Mouse (Mus musculus): ENCODE measurements at regions not wholly inside any gene's neighbourhood (a gene's known extent, or its start where the extent isn't known, plus 50 kb on each side); places are given as distances from the start of the nearest gene placed in this dataset.
"Not testable (repeated sequence)": the region's sequence is repeated elsewhere in the genome, so short reads cannot be mapped to it uniquely, and the experiment has no call there.

DNA sequence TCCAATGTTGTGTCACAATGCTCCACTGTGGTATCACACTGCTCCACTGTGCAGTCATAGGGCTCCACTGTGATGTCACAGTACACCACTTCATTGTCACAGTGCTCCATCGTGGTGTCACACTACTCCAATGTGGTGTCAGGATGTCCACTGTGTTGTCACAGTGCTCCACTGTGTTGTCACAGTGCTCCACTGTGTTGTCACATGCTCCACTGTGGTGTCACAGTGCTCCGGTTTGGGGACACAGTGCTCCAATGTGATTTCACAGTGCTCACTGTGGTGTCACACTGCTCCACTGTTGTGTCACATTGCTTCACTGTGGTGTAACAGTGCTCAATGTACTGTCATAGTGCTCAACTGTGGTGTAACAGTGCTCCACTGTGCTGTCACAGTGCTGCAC, 108.1 kb upstream of the Scaf8 start:
- no peak for ATAC-seq (ENCODE audit: insufficient number of reproducible peaks, insufficient read depth, low FRiP score, low TSS enrichment)
- H3K9ac ChIP-seq = no peak overlapping the region
- H3K4me1 ChIP-seq = no peaks in the 10 kb centered on the region
- H3K36me3 ChIP-seq = no peaks in the 10 kb centered on the region
- peaks cover 71% of the 10 kb centered on the region for H3K9me3 ChIP-seq
- H3K27ac ChIP-seq = no peak overlapping the region
- no peak overlapping the region for H3K4me3 ChIP-seq
- 73% methylated on average over 2 of the region's 2 CpGs for WGBS
- no peaks in the 10 kb centered on the region for H3K27me3 ChIP-seq
- H3K4me2 ChIP-seq (replicated peaks) = no peak overlapping the region

DNA sequence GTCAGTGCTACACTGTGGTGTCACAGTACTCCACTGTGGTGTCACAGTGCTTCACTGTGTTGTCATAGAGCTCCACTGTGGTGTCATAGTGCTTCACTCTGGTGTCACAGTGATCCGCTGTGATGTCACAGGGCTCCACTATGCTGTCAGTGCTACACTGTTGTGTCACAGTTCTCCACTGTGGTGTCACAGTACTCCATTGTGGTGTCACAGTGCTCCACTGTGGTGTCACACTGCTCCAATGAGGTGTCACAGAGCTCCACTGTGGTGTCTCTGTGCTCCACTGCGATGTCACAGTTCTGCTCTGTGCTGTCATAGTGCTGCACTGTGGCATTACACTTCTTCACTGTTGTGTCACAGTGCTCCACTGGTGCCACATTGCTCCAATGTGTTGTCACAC, 107.5 kb upstream of the Scaf8 start:
- Histone ChIP-seq H3K36me3 (no peaks in the 10 kb centered on the region), H3K9ac (no peak overlapping the region), H3K4me3 (no peak overlapping the region), H3K4me1 (no peaks in the 10 kb centered on the region), H3K4me2 (replicated peaks) (no peak overlapping the region), H3K27me3 (no peaks in the 10 kb centered on the region), H3K9me3 (peaks cover 77% of the 10 kb centered on the region), H3K27ac (no peak overlapping the region)
- WGBS = 58% methylated on average over 2 of the region's 2 CpGs
- 0 out of 2 replicates have a peak, but pooled peaks have one; percentile 13 for ATAC-seq (ENCODE audit: insufficient number of reproducible peaks, insufficient read depth, low FRiP score, low TSS enrichment)

DNA sequence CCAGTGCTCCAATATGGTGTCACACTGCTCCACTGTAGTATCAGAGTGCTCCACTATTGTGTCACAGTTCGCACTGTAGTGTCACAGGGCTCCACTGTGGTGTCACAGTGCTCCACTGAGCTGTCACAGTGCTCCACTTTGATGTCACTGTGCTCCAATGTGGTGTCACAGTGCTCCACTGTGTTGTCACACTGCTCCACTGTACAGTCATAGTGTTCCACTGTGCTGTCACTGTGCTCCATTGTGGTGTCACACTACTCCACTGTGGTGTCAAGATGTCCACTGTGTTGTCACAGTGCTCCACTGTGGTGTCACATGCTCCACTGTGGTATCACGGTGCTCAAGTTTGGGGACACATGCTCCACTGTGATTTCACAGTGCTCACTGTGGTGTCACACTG, 104.8 kb upstream of the Scaf8 start:
- H3K9me3 ChIP-seq = peaks cover 92% of the 10 kb centered on the region
- no peaks in the 10 kb centered on the region for H3K36me3 ChIP-seq
- H3K4me1 ChIP-seq = no peaks in the 10 kb centered on the region
- WGBS = 46% methylated on average over 2 of the region's 2 CpGs
- no peak overlapping the region for H3K4me2 ChIP-seq (replicated peaks)
- no peaks in the 10 kb centered on the region for H3K27me3 ChIP-seq
- ATAC-seq (ENCODE audit: insufficient number of reproducible peaks, insufficient read depth, low FRiP score, low TSS enrichment) = no peak
- H3K9ac ChIP-seq = no peak overlapping the region
- no peak overlapping the region for H3K27ac ChIP-seq
- no peak overlapping the region for H3K4me3 ChIP-seq

DNA sequence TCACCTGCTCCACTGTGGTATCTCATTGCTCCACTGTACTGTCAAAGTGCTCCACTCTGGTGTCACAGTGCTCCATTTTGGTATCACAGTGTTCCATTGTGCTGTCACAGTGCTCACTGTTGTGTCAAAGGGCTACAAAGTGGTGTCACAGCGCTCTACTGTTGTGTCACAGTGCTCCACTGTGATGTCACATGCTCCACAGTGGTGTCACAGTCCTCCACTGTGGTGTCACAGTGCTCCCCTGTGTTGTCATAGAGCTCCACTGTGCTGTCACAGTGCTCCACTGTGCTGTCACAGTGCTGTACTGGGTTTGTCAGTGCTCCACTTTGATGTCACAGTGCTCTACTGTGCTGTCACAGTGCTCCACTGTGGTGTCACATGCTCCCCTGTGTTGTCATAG, 102.7 kb upstream of the Scaf8 start:
- no peak overlapping the region for H3K4me2 ChIP-seq (replicated peaks)
- H3K9me3 ChIP-seq = peaks cover 97% of the 10 kb centered on the region
- 50% methylated on average over 1 of the region's 1 CpGs for WGBS
- ATAC-seq (ENCODE audit: insufficient number of reproducible peaks, insufficient read depth, low FRiP score, low TSS enrichment) = no peak
- H3K4me1 ChIP-seq = no peaks in the 10 kb centered on the region
- no peaks in the 10 kb centered on the region for H3K27me3 ChIP-seq
- H3K36me3 ChIP-seq = no peaks in the 10 kb centered on the region
- H3K4me3 ChIP-seq = no peak overlapping the region
- H3K27ac ChIP-seq = no peak overlapping the region
- H3K9ac ChIP-seq = no peak overlapping the region

DNA sequence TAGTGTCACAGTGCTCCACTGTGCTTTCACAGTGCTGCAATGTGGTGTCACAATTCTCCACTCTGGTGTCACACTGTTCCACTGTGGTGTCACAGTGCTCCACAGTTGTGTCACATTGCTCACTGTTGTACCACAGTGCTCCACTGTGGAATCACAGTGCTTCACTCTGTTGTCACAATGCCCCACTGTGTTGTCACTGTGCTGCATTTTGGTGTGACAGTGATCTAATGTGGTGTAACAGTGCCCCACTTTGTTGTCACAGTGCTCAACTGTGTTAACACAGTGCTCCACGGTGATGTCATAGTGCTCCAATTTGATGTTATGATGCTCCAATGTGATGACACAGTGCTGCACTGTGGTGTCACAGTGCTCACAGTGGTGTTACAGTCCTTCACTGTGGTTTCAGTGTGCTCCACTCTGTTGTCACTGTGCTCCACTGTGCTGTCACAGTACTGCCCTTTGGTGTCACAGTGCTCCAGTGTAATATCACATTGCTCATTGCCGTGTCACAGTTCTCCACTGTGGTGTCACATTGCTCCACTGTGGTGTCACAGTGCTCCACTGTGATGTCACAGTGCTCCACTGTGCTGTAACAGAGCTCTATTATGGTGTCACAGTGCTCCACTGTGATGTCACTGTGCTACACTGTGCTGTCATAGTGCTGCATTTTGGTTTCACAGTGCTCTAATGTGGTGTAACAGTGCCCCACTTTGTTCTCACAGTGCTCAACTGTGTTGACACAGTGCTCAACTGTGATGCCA, 95.0 kb upstream of the Scaf8 start:
- no peaks in the 10 kb centered on the region for H3K4me1 ChIP-seq
- H3K9ac ChIP-seq = no peak overlapping the region
- H3K4me3 ChIP-seq = no peak overlapping the region
- H3K36me3 ChIP-seq = no peaks in the 10 kb centered on the region
- no peak overlapping the region for H3K4me2 ChIP-seq (replicated peaks)
- 80% methylated on average over 2 of the region's 2 CpGs for WGBS
- 0 out of 2 replicates have a peak, but pooled peaks have one; percentile 62 for ATAC-seq (ENCODE audit: insufficient number of reproducible peaks, insufficient read depth, low FRiP score, low TSS enrichment)
- H3K9me3 ChIP-seq = peaks cover 84% of the 10 kb centered on the region
- no peaks in the 10 kb centered on the region for H3K27me3 ChIP-seq
- H3K27ac ChIP-seq = no peak overlapping the region

DNA sequence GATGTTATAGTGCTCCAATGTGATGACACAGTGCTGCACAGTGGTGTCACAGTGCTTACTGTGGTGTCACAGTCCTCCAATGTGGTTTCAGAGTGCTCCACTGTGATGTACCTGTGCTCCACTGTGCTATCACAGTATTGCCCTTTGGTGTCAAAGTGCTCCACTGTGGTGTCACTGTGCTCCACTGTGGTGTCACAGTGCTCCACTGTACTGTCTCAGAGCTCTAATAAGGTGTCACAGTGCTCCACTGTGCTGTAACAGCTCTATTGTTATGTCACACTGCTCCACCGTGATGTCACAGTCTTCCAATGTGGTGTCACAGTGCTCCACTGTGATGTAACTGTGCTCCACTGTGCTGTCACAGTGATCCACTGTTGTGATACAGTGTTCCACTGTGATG, 94.4 kb upstream of the Scaf8 start:
- Histone ChIP-seq H3K4me2 (replicated peaks) (no peak overlapping the region), H3K9me3 (peaks cover 83% of the 10 kb centered on the region), H3K4me3 (no peak overlapping the region), H3K4me1 (no peaks in the 10 kb centered on the region), H3K27ac (no peak overlapping the region), H3K27me3 (no peaks in the 10 kb centered on the region), H3K36me3 (no peaks in the 10 kb centered on the region), H3K9ac (no peak overlapping the region)
- peak; percentile 57; the same call in 1 of the 2 replicates for ATAC-seq (ENCODE audit: insufficient number of reproducible peaks, insufficient read depth, low FRiP score, low TSS enrichment)
- 81% methylated on average over 1 of the region's 1 CpGs for WGBS

DNA sequence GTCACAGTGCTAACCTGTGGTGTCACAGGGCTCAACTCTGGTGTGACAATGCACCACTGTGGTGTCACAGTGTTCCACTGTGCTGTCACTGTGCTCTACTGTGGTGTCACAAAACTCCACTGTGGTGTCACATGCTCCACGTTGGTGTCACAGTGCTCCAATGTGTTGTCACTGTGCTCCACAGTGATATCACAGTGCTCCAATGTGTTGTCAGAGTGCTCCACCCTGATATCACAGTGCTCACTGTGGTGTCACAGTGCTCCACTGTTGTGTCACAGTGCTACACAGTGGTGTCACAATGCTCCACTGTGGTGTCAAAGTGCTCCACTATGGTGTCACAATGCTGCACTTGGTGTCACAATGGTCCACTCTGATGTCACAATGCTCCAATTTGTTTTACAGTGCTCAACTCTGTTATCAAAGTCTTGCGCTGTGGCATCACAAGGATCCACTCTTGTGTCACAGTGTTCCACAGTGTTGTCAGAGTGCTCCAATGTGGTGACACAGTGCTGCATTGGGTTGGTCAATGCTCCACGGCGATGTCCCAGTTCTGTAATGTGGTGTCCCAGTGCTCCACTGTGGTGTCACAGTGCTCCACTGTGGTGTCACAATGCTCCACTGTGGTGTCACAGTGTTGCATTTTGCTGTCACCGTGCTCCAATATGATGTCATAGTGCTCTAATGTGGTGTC, 92.4 kb upstream of the Scaf8 start:
- 87% methylated on average over 5 of the region's 5 CpGs for WGBS

DNA sequence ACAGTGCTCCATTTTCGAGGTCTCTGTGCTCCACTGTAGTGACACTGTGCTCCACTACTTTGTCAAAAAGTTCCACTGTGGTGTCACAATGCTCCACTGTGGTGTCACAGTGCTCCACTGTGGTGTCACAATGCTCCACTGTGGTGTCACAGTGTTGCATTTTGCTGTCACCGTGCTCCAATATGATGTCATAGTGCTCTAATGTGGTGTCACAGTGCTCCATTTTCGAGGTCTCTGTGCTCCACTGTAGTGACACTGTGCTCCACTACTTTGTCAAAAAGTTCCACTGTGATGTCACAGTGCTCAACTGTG, 91.9 kb upstream of the Scaf8 start:
- H3K4me3 ChIP-seq; H3K27ac ChIP-seq; H3K4me1 ChIP-seq; H3K27me3 ChIP-seq; H3K36me3 ChIP-seq; H3K9ac ChIP-seq; H3K4me2 ChIP-seq (replicated peaks): not testable (repeated sequence)
- peaks cover 73% of the 10 kb centered on the region for H3K9me3 ChIP-seq
- ATAC-seq (ENCODE audit: insufficient number of reproducible peaks, insufficient read depth, low FRiP score, low TSS enrichment) = 0 out of 2 replicates have a peak, but pooled peaks have one; percentile 50
- WGBS = 54% methylated on average over 3 of the region's 3 CpGs

More for the DNA sequence above, 92.4 kb upstream of the Scaf8 start:
- H3K27me3 ChIP-seq = no peaks in the 10 kb centered on the region
- no peak overlapping the region for H3K4me3 ChIP-seq
- H3K4me1 ChIP-seq = no peaks in the 10 kb centered on the region
- peaks cover 73% of the 10 kb centered on the region for H3K9me3 ChIP-seq
- no peak overlapping the region for H3K4me2 ChIP-seq (replicated peaks)
- H3K36me3 ChIP-seq = no peaks in the 10 kb centered on the region
- ATAC-seq (ENCODE audit: insufficient number of reproducible peaks, insufficient read depth, low FRiP score, low TSS enrichment) = 0 out of 2 replicates have a peak, but pooled peaks have one; percentile 50
- no peak overlapping the region for H3K9ac ChIP-seq
- H3K27ac ChIP-seq = no peak overlapping the region

DNA sequence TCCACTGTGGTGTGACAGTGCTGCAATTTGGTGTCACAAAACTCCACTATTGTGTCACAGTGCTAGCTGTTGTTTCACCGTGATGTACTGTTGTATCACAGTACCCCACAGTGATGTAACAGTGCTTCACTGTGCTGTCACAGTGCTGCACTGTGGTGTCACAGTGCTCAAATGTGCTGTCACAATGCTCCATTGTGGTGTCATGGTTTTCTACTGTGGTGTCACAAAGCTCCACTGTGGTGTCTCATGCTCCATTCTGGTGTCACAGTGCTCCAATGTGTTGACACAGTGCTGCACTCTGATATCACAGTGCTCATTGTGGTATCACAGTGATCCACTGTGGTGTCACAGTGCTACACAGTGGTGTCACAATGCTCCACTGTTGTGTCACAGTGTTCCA, 91.3 kb upstream of the Scaf8 start:
- H3K36me3 ChIP-seq = no peaks in the 10 kb centered on the region
- no peak overlapping the region for H3K27ac ChIP-seq
- no peak overlapping the region for H3K4me2 ChIP-seq (replicated peaks)
- 88% methylated on average over 1 of the region's 1 CpGs for WGBS
- H3K9ac ChIP-seq = no peak overlapping the region
- H3K4me3 ChIP-seq = no peak overlapping the region
- ATAC-seq (ENCODE audit: insufficient number of reproducible peaks, insufficient read depth, low FRiP score, low TSS enrichment) = no peak
- no peaks in the 10 kb centered on the region for H3K27me3 ChIP-seq
- H3K9me3 ChIP-seq = peaks cover 73% of the 10 kb centered on the region
- no peaks in the 10 kb centered on the region for H3K4me1 ChIP-seq

DNA sequence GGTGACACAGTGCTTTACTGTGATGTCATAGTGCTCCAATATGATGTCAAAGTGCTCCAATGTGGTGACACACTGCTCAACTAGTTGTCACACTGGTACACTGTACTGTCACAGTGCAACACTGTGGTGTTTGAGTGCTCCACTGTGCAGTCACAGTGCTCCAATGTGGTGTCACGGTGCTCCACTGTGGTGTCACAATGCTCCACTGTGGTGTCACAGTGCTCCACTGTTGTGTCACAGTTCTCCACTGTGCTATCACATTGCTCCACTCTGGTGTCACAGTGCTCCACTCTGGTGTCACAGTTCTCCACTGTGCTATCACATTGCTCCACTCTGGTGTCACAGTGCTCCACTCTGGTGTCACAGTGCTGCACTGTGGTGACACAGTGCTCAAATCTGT, 87.9 kb upstream of the Scaf8 start:
- not testable (repeated sequence) for H3K4me1 ChIP-seq; ATAC-seq (ENCODE audit: insufficient number of reproducible peaks, insufficient read depth, low FRiP score, low TSS enrichment); H3K27ac ChIP-seq; H3K27me3 ChIP-seq; H3K36me3 ChIP-seq; H3K4me2 ChIP-seq (replicated peaks); H3K9ac ChIP-seq; H3K4me3 ChIP-seq
- H3K9me3 ChIP-seq = peaks cover 73% of the 10 kb centered on the region
- 44% methylated on average over 1 of the region's 1 CpGs for whole genome bisulfite sequencing

DNA sequence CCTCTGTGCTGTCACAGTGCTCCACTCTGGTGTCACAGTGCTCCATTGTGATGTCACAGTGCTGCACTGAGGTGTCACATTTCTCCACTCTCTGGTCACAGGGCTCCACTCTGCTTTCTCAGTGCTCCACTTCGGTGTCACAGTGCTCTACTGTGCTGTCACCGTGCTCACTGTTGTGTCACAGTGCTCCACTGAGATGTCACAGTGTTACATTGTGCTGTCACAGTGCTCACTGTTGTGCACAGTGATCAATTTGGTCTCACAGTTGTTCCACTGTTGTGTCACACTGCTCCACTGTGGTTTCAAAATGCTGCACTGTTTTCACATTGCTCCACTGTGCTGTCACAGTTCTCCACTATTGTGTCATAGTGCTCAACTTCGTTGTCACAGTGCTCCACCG, 87.4 kb upstream of the Scaf8 start:
- H3K4me1 ChIP-seq = no peaks in the 10 kb centered on the region
- peaks cover 74% of the 10 kb centered on the region for H3K9me3 ChIP-seq
- no peak overlapping the region for H3K27ac ChIP-seq
- H3K4me2 ChIP-seq (replicated peaks) = no peak overlapping the region
- H3K9ac ChIP-seq = no peak overlapping the region
- no peak for ATAC-seq (ENCODE audit: insufficient number of reproducible peaks, insufficient read depth, low FRiP score, low TSS enrichment)
- no peak overlapping the region for H3K4me3 ChIP-seq
- no peaks in the 10 kb centered on the region for H3K27me3 ChIP-seq
- WGBS = 75% methylated on average over 4 of the region's 4 CpGs
- no peaks in the 10 kb centered on the region for H3K36me3 ChIP-seq

DNA sequence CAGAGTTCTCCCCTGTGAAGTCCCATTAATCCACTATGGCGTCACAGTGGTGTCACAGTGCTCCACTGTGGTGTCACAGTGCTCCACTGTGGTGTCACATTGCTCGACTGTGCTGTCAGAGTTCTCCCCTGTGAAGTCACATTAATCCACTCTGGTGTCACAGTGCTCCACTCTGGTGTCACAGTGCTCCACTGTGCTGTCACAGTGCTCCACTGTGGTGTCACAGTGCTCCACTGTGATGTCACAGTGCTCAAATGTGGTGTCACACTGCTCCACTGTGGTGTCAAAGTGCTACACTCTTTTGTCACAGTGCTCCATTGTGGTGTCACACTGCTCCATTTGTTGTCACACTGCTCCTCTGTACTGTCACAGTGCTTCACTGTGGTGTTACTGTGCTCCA, 85.0 kb upstream of the Scaf8 start:
- ATAC-seq (ENCODE audit: insufficient number of reproducible peaks, insufficient read depth, low FRiP score, low TSS enrichment) = peak; percentile 73
- H3K9ac ChIP-seq; H3K4me3 ChIP-seq; H3K27me3 ChIP-seq; H3K4me1 ChIP-seq; H3K36me3 ChIP-seq; H3K27ac ChIP-seq; H3K4me2 ChIP-seq (replicated peaks): not testable (repeated sequence)
- H3K9me3 ChIP-seq = peaks cover 77% of the 10 kb centered on the region
- 59% methylated on average over 2 of the region's 2 CpGs for WGBS
